Mouse (Mus musculus) MEL (cell line): ENCODE measurements around the gene Ispd. TPM values are rescaled to one million over a fixed set of nuclear protein-coding genes. Genes with fewer than 3 reads are reported as not detected.

ENCODE experiments used
- DNase-seq: peaks from one replicate; pipeline ENCODE4 v3.0.0; 2011; ENCODE audit warnings: low read depth, low spot score
- H3K27ac ChIP-seq: 2 replicates; pipeline ENCODE4 v1.5.1; 2012; ENCODE audit warnings: low read depth, mild to moderate bottlenecking, control low read depth, low read length, moderate library complexity; ENCODE audit not compliant: control insufficient read depth
- H3K27me3 ChIP-seq, 2 experiments: fragments of 150-350 bp in 1 of 2; sonication (generic) in 1 of 2; 2 replicates each; pipeline ENCODE4 v1.6.1; 2012; ENCODE audit warnings: low read length in 2 of 2, mild to moderate bottlenecking in 2 of 2, improper control_type of control experiment in 1 of 2, moderate library complexity in 1 of 2; ENCODE audit not compliant: insufficient read depth in 2 of 2, control insufficient read depth in 1 of 2
- H3K36me3 ChIP-seq, 2 experiments: 2 replicates each; pipeline ENCODE4 v1.6.1; 2012 to 2014; ENCODE audit warnings: low read length in 2 of 2, improper control_type of control experiment in 1 of 2, inconsistent platforms in 1 of 2, mild to moderate bottlenecking in 1 of 2; ENCODE audit not compliant: insufficient read depth in 2 of 2, control insufficient read depth in 1 of 2
- H3K4me1 ChIP-seq, 2 experiments: fragments of 150-350 bp in 1 of 2; sonication (generic) in 1 of 2; 2 replicates each; pipeline ENCODE4 v1.6.1; 2012; ENCODE audit warnings: low read length in 2 of 2, improper control_type of control experiment in 1 of 2, mild to moderate bottlenecking in 1 of 2; ENCODE audit not compliant: insufficient read depth in 2 of 2, control insufficient read depth in 1 of 2
- H3K4me3 ChIP-seq, 2 experiments: fragments of 150-350 bp in 1 of 2; sonication (generic) in 1 of 2; 2 replicates each; pipeline ENCODE4 v1.5.1; 2012; ENCODE audit warnings: low read depth in 2 of 2, low read length in 2 of 2, mild to moderate bottlenecking in 2 of 2, moderate library complexity in 2 of 2, control low read depth in 1 of 2, improper control_type of control experiment in 1 of 2; ENCODE audit not compliant: control insufficient read depth in 1 of 2, insufficient read depth in 1 of 2
- H3K79me2 ChIP-seq: 2 replicates; pipeline ENCODE4 v1.6.1; 2012; ENCODE audit warnings: mild to moderate bottlenecking, low read length, moderate library complexity; ENCODE audit not compliant: control insufficient read depth, poor library complexity, insufficient read depth
- H3K9ac ChIP-seq: 2 replicates; pipeline ENCODE4 v1.6.1; 2012; ENCODE audit warnings: low read depth, mild to moderate bottlenecking, control low read depth, low read length, moderate library complexity; ENCODE audit not compliant: control insufficient read depth, poor library complexity, severe bottlenecking
- H3K9me3 ChIP-seq: fragments of 150-350 bp; sonication (generic); replicated peaks from 2 replicates; pipeline ENCODE4 v1.6.1; 2012; ENCODE audit warnings: mild to moderate bottlenecking, low read length, improper control_type of control experiment, moderate library complexity; ENCODE audit not compliant: insufficient read depth
- BHLHE40 ChIP-seq: IDR thresholded peaks from 2 replicates; pipeline ENCODE4 v1.6.1; 2012; ENCODE audit warnings: low read depth, mild to moderate bottlenecking, inconsistent platforms, low read length, improper control_type of control experiment, borderline replicate concordance
- CHD1 ChIP-seq: IDR thresholded peaks from 2 replicates; pipeline ENCODE4 v1.6.1; 2012; ENCODE audit warnings: low read depth, mild to moderate bottlenecking, inconsistent platforms, low read length, improper control_type of control experiment
- E2F4 ChIP-seq: IDR thresholded peaks from 2 replicates; pipeline ENCODE4 v1.6.1; 2011; ENCODE audit warnings: low read depth, low read length, improper control_type of control experiment, borderline replicate concordance
- ETS1 ChIP-seq: IDR thresholded peaks from 2 replicates; pipeline ENCODE4 v1.6.1; 2012; ENCODE audit warnings: low read depth, mild to moderate bottlenecking, inconsistent platforms, low read length, improper control_type of control experiment, moderate library complexity
- GABPA ChIP-seq: IDR thresholded peaks from 2 replicates; pipeline ENCODE4 v1.6.1; 2012; ENCODE audit warnings: low read depth, mild to moderate bottlenecking, inconsistent platforms, low read length, improper control_type of control experiment, moderate library complexity
- JUND ChIP-seq: IDR thresholded peaks from 2 replicates; pipeline ENCODE4 v1.6.1; 2011; ENCODE audit warnings: low read depth, mild to moderate bottlenecking, improper control_type of control experiment, low read length
- KAT2A ChIP-seq: conservative IDR thresholded peaks from 2 replicates; pipeline ENCODE4 v1.6.1; 2012; ENCODE audit warnings: low read depth, low read length, improper control_type of control experiment, inconsistent platforms
- MAX ChIP-seq: IDR thresholded peaks from 2 replicates; pipeline ENCODE4 v1.6.1; 2011; ENCODE audit warnings: low read length, improper control_type of control experiment
- MAZ ChIP-seq: IDR thresholded peaks from 2 replicates; pipeline ENCODE4 v1.6.1; 2012; ENCODE audit warnings: low read depth, mild to moderate bottlenecking, inconsistent platforms, low read length, improper control_type of control experiment
- MXI1 ChIP-seq: IDR thresholded peaks from 2 replicates; pipeline ENCODE4 v1.6.1; 2011; ENCODE audit warnings: mild to moderate bottlenecking, low read depth, low read length, improper control_type of control experiment
- MYB ChIP-seq: IDR thresholded peaks from 2 replicates; pipeline ENCODE4 v1.6.1; 2011; ENCODE audit warnings: mild to moderate bottlenecking, low read depth, low read length, improper control_type of control experiment
- MYC ChIP-seq: IDR thresholded peaks from 2 replicates; pipeline ENCODE4 v1.6.1; 2011; ENCODE audit warnings: low read depth, mild to moderate bottlenecking, low read length, improper control_type of control experiment, moderate library complexity
- POLR2AphosphoS2 ChIP-seq: IDR thresholded peaks from 2 replicates; pipeline ENCODE4 v1.6.1; 2011; ENCODE audit warnings: low read length, improper control_type of control experiment
- POLR2AphosphoS5 ChIP-seq: IDR thresholded peaks from 2 replicates; pipeline ENCODE4 v1.6.1; 2012; ENCODE audit warnings: low read depth, borderline replicate concordance, mild to moderate bottlenecking, inconsistent platforms, low read length, moderate library complexity, mixed read lengths
- RAD21 ChIP-seq: IDR thresholded peaks from 2 replicates; pipeline ENCODE4 v1.6.1; 2011; ENCODE audit warnings: mild to moderate bottlenecking, low read depth, low read length, improper control_type of control experiment
- RCOR1 ChIP-seq: IDR thresholded peaks from 2 replicates; pipeline ENCODE4 v1.6.1; 2012; ENCODE audit warnings: low read depth, mild to moderate bottlenecking, inconsistent platforms, low read length, improper control_type of control experiment
- SIN3A ChIP-seq: IDR thresholded peaks from 2 replicates; pipeline ENCODE4 v1.6.1; 2012; ENCODE audit warnings: low read length, improper control_type of control experiment, inconsistent platforms
- TBP ChIP-seq: IDR thresholded peaks from 2 replicates; pipeline ENCODE4 v1.8.0; 2011; ENCODE audit warnings: low read depth, low read length, improper control_type of control experiment
- UBTF ChIP-seq: IDR thresholded peaks from 2 replicates; pipeline ENCODE4 v1.6.1; 2012; ENCODE audit warnings: low read depth, mild to moderate bottlenecking, inconsistent platforms, low read length, improper control_type of control experiment, moderate library complexity, borderline replicate concordance; ENCODE audit not compliant: insufficient read depth
- USF1 ChIP-seq: IDR thresholded peaks from 2 replicates; pipeline ENCODE4 v1.6.1; 2014; ENCODE audit warnings: low read depth, mild to moderate bottlenecking, inconsistent platforms, low read length, improper control_type of control experiment, moderate library complexity
- USF2 ChIP-seq, 2 experiments: IDR thresholded peaks; 2 replicates each; pipeline ENCODE4 v1.6.1; 2011 to 2012; ENCODE audit warnings: improper control_type of control experiment in 2 of 2, low read length in 2 of 2, borderline replicate concordance in 1 of 2, inconsistent platforms in 1 of 2, low read depth in 1 of 2, mild to moderate bottlenecking in 1 of 2; ENCODE audit not compliant: insufficient read depth in 1 of 2
- ZMIZ1 ChIP-seq: IDR thresholded peaks from 2 replicates; pipeline ENCODE4 v1.6.1; 2012; ENCODE audit warnings: low read depth, mild to moderate bottlenecking, inconsistent platforms, low read length, improper control_type of control experiment, moderate library complexity
- ZNF384 ChIP-seq: IDR thresholded peaks from 2 replicates; pipeline ENCODE4 v1.6.1; 2012; ENCODE audit warnings: low read depth, mild to moderate bottlenecking, inconsistent platforms, low read length, improper control_type of control experiment
- polyA plus RNA-seq, 2 experiments: library from polyadenylated mRNA; stranded (reverse) in 1 of 2; unstranded in 1 of 2; fragments of >175 nt in 1 of 2; fragments of >200 nt in 1 of 2; gene quantifications; 2 replicates each; pipeline versions ENCODE4 v1.2.1 to v1.2.4; 2012; ENCODE audit warnings: low replicate concordance in 2 of 2, low read depth in 1 of 2; ENCODE audit not compliant: insufficient read length in 2 of 2, insufficient read depth in 1 of 2, missing spikeins in 1 of 2
- total RNA-seq: library from RNA; depleted of rRNA; stranded (reverse); fragments of 300-350 nt; gene quantifications from 2 replicates; pipeline ENCODE4 v1.2.3, GENCODE M21; 2012

The Ispd gene
- total and polyA plus RNA-seq, 3 experiments = 2.4 to 54.1 (median 2.8) TPM

- TF ChIP-seq CHD1 (no peak), ZMIZ1 (no peak), JUND (no peak), E2F4 (no peak), POLR2AphosphoS5 (no peak), BHLHE40 (no peak), ZNF384 (no peak), MXI1 (no peak), ETS1 (no peak), MAX (no peak), UBTF (no peak), MYB (no peak)
- DNase-seq = no peak
- H3K27ac ChIP-seq = no peak overlapping the region
- no peaks in the 10 kb centered on the region for H3K4me1 ChIP-seq
- no peak overlapping the region for H3K4me3 ChIP-seq
- H3K27me3 ChIP-seq = no peaks in the 10 kb centered on the region
- no peaks in the 10 kb centered on the region for H3K79me2 ChIP-seq
- H3K9me3 ChIP-seq = no peaks in the 10 kb centered on the region
- H3K9ac ChIP-seq = no peak overlapping the region
- H3K36me3 ChIP-seq = no peaks in the 10 kb centered on the region
These were observed 116.3 kb downstream of the Ispd start for GRCm38 (mm10) chr12:36497565-36497964.

GRCm38 (mm10) chr12:36507111-36507903 lies 126.1 kb downstream of the Ispd start:
- H3K4me1 ChIP-seq = no peaks in the 10 kb centered on the region
- no peak overlapping the region for H3K4me3 ChIP-seq
- no peak for DNase-seq
- TF ChIP-seq MYC = no peak
- no peak for TF ChIP-seq E2F4
- TF ChIP-seq TBP = no peak
- TF ChIP-seq USF2 (IDR thresholded peaks at IDR 0.05; ENCODE audit: borderline replicate concordance in 1 of 2, insufficient read depth in 1 of 2, low read depth in 1 of 2, low read length in 2 of 2) = no peak
- no peak for TF ChIP-seq USF1
- no peak for TF ChIP-seq UBTF
- no peak for TF ChIP-seq RAD21
- TF ChIP-seq POLR2AphosphoS2 = no peak
- no peak for TF ChIP-seq RCOR1
- no peak for TF ChIP-seq MAZ
- no peak for TF ChIP-seq GABPA
- TF ChIP-seq JUND = no peak
- TF ChIP-seq KAT2A = no peak
- TF ChIP-seq SIN3A = no peak
- no peaks in the 10 kb centered on the region for H3K36me3 ChIP-seq
- no peak overlapping the region for H3K9ac ChIP-seq
- no peaks in the 10 kb centered on the region for H3K79me2 ChIP-seq
- H3K27me3 ChIP-seq = no peaks in the 10 kb centered on the region
- H3K9me3 ChIP-seq = no peaks in the 10 kb centered on the region
- H3K27ac ChIP-seq = no peak overlapping the region
